Mouse (Mus musculus) forebrain, embryonic 14.5 days (tissue): ENCODE measurements around the gene Kif3a. TPM values are rescaled to one million over a fixed set of nuclear protein-coding genes. Genes with fewer than 3 reads are reported as not detected.
"Not testable (repeated sequence)": the region's sequence is repeated elsewhere in the genome, so short reads cannot be mapped to it uniquely, and the experiment has no call there.

Experiments
- ATAC-seq: fragments of 200-750 bp; cut with Nextera tagmentation; 2 replicates; pipeline ENCODE4 v1.8.0; 2017; ENCODE audit warnings: mild to moderate bottlenecking, moderate library complexity
- DNase-seq: peaks from one replicate; pipeline ENCODE4 v3.0.0-alpha.2; 2015; ENCODE audit warnings: low spot score
- H3K27ac ChIP-seq: fragments of 300-500 bp; sonication (generic); 2 replicates; pipeline ENCODE4 v1.5.1; 2014; ENCODE audit warnings: low read depth, mild to moderate bottlenecking, control low read depth, low read length, moderate library complexity
- H3K27me3 ChIP-seq: fragments of 300-500 bp; sonication (generic); replicated peaks from 2 replicates; pipeline ENCODE4 v1.6.1; 2014; ENCODE audit warnings: low read length, control low read depth, mixed read lengths; ENCODE audit not compliant: control insufficient read depth, insufficient read depth
- H3K36me3 ChIP-seq: fragments of 300-500 bp; sonication (generic); 2 replicates; pipeline ENCODE4 v1.6.1; 2014; ENCODE audit warnings: low read length, control low read depth; ENCODE audit not compliant: control insufficient read depth, insufficient read depth
- H3K4me1 ChIP-seq: fragments of 300-500 bp; sonication (generic); 2 replicates; pipeline ENCODE4 v1.6.1; 2014; ENCODE audit warnings: antibody characterized with exemption, low read length, control low read depth; ENCODE audit not compliant: control insufficient read depth, insufficient read depth
- H3K4me2 ChIP-seq: fragments of 300-500 bp; sonication (generic); 2 replicates; pipeline ENCODE4 v1.6.1; 2014; ENCODE audit warnings: mild to moderate bottlenecking, control low read depth, low read length
- H3K4me3 ChIP-seq: fragments of 300-500 bp; sonication (generic); 2 replicates; pipeline ENCODE4 v1.5.1; 2014; ENCODE audit warnings: low read depth, low read length, control low read depth
- H3K9ac ChIP-seq: fragments of 300-500 bp; sonication (generic); 2 replicates; pipeline ENCODE4 v1.6.1; 2014; ENCODE audit warnings: mild to moderate bottlenecking, low read length, control low read depth, moderate library complexity
- H3K9me3 ChIP-seq: fragments of 300-500 bp; sonication (generic); replicated peaks from 2 replicates; pipeline ENCODE4 v1.6.1; 2016; ENCODE audit warnings: low read length, control low read depth, mixed read lengths; ENCODE audit not compliant: control insufficient read depth
- WGBS: fragments of 180-500 bp; shearing (Covaris S2); extraction: QIAGEN DNeasy Blood & Tissue Kit; methylation state at CpG from one replicate; pipeline ENCODE4 v1.1.7; 2014; 5-methylcytosine and 5-hydroxymethylcytosine counted together
- polyA plus RNA-seq: library from polyadenylated mRNA; unstranded; fragments of >200 nt; fragmentation: Nextera tagmentation; extraction: Ambion mirVana; gene quantifications from 2 replicates; pipeline ENCODE4 v1.2.1, GENCODE M21; 2014

Gene Kif3a
- polyA plus RNA-seq, 1 experiment from 2014 or later: 216 TPM

- H3K4me1 ChIP-seq, ATAC-seq, H3K27ac ChIP-seq, H3K9ac ChIP-seq, H3K36me3 ChIP-seq, H3K27me3 ChIP-seq, H3K4me2 ChIP-seq, H3K4me3 ChIP-seq, DNase-seq, H3K9me3 ChIP-seq: not testable (repeated sequence)
- WGBS: 95% methylated on average over 8 of the region's 20 CpGs
Measured at GRCm38 (mm10) chr11:53556529-53556928, 10.7 kb upstream of the Kif3a start.

- WGBS: 100% methylated on average over 1 of the region's 3 CpGs
- not testable (repeated sequence) for ATAC-seq
Measured at GRCm38 (mm10) chr11:53557992-53558391, 9.2 kb upstream of the Kif3a start.

GRCm38 (mm10) chr11:53559980-53560379 lies 7.2 kb upstream of the Kif3a start:
- not testable (repeated sequence) for H3K27me3 ChIP-seq, DNase-seq, H3K36me3 ChIP-seq, H3K4me2 ChIP-seq, ATAC-seq, H3K9ac ChIP-seq, H3K9me3 ChIP-seq, H3K27ac ChIP-seq, H3K4me3 ChIP-seq, H3K4me1 ChIP-seq
- 91% methylated on average over 1 of the region's 3 CpGs for WGBS

More at GRCm38 (mm10) chr11:53557992-53558391, 9.2 kb upstream of the Kif3a start:
- DNase-seq, H3K4me2 ChIP-seq, H3K4me3 ChIP-seq, H3K9me3 ChIP-seq, H3K27me3 ChIP-seq, H3K27ac ChIP-seq, H3K9ac ChIP-seq, H3K36me3 ChIP-seq, H3K4me1 ChIP-seq: not testable (repeated sequence)

GRCm38 (mm10) chr11:53561986-53562385 lies 5.2 kb upstream of the Kif3a start:
- ATAC-seq: no peak
- Histone ChIP-seq H3K27ac (no peak overlapping the region), H3K27me3 (no peaks in the 10 kb centered on the region), H3K4me2 (no peak overlapping the region), H3K9ac (no peak overlapping the region), H3K36me3 (no peaks in the 10 kb centered on the region), H3K9me3 (no peaks in the 10 kb centered on the region), H3K4me1 (peaks cover 2% of the 10 kb centered on the region; the same call in 1 of the 2 replicates), H3K4me3 (no peak overlapping the region)
- 84% methylated on average over 2 of the region's 2 CpGs for WGBS
- DNase-seq: no peak

GRCm38 (mm10) chr11:53566646-53567045 lies 533 bp upstream of the Kif3a start:
- Histone ChIP-seq H3K4me3 (peak overlapping the region; percentile 91), H3K4me2 (peak overlapping the region; percentile 69), H3K4me1 (peaks cover 17% of the 10 kb centered on the region), H3K27ac (no peak overlapping the region), H3K9ac (peak overlapping the region; percentile 92), H3K9me3 (no peaks in the 10 kb centered on the region), H3K27me3 (no peaks in the 10 kb centered on the region), H3K36me3 (peaks cover 9% of the 10 kb centered on the region)
- 87% methylated on average over 4 of the region's 4 CpGs for WGBS
- ATAC-seq (0 out of 2 replicates have a peak, but pooled peaks have one; percentile 10), DNase-seq (no peak)

- H3K36me3 ChIP-seq: peaks cover 70% of the 10 kb centered on the region
Measured at GRCm38 (mm10) chr11:53580562-53580961, 13.4 kb downstream of the Kif3a start.

GRCm38 (mm10) chr11:53583151-53583550 lies 16.0 kb downstream of the Kif3a start:
- no peaks in the 10 kb centered on the region for H3K4me1 ChIP-seq
- H3K27ac ChIP-seq: no peak overlapping the region
- H3K4me2 ChIP-seq: no peak overlapping the region
- H3K9me3 ChIP-seq: no peaks in the 10 kb centered on the region
- peaks cover 84% of the 10 kb centered on the region for H3K36me3 ChIP-seq
- ATAC-seq (no peak), DNase-seq (no peak)
- no peak overlapping the region for H3K9ac ChIP-seq
- H3K27me3 ChIP-seq: no peaks in the 10 kb centered on the region
- WGBS: 75% methylated on average over 10 of the region's 10 CpGs
- no peak overlapping the region for H3K4me3 ChIP-seq

More at GRCm38 (mm10) chr11:53580562-53580961, 13.4 kb downstream of the Kif3a start:
- H3K27me3 ChIP-seq: no peaks in the 10 kb centered on the region
- no peaks in the 10 kb centered on the region for H3K4me1 ChIP-seq
- H3K9me3 ChIP-seq: no peaks in the 10 kb centered on the region
- H3K9ac ChIP-seq: no peak overlapping the region
- 99% methylated on average over 3 of the region's 3 CpGs for WGBS
- no peak overlapping the region for H3K4me2 ChIP-seq
- H3K27ac ChIP-seq: no peak overlapping the region
- no peak for DNase-seq
- ATAC-seq: no peak
- no peak overlapping the region for H3K4me3 ChIP-seq

GRCm38 (mm10) chr11:53584849-53585248 lies 17.7 kb downstream of the Kif3a start:
- 59% methylated on average over 3 of the region's 3 CpGs for WGBS
- H3K4me2 ChIP-seq: no peak overlapping the region
- no peaks in the 10 kb centered on the region for H3K4me1 ChIP-seq
- DNase-seq (peak; percentile 61), ATAC-seq (no peak)
- no peak overlapping the region for H3K27ac ChIP-seq
- H3K9me3 ChIP-seq: no peaks in the 10 kb centered on the region
- H3K4me3 ChIP-seq: no peak overlapping the region
- peaks cover 88% of the 10 kb centered on the region for H3K36me3 ChIP-seq
- H3K9ac ChIP-seq: no peak overlapping the region
- H3K27me3 ChIP-seq: no peaks in the 10 kb centered on the region

GRCm38 (mm10) chr11:53585510-53585909 lies 18.3 kb downstream of the Kif3a start:
- Histone ChIP-seq H3K27ac (no peak overlapping the region), H3K27me3 (no peaks in the 10 kb centered on the region), H3K4me3 (no peak overlapping the region), H3K36me3 (peaks cover 82% of the 10 kb centered on the region), H3K9me3 (no peaks in the 10 kb centered on the region), H3K4me2 (no peak overlapping the region), H3K9ac (no peak overlapping the region), H3K4me1 (no peaks in the 10 kb centered on the region)
- DNase-seq (no peak), ATAC-seq (no peak)
- WGBS: 98% methylated on average over 6 of the region's 6 CpGs
